Mouse (Mus musculus): ENCODE measurements around the gene Nfam1.

GRCm38 (mm10) chr15:82982724-82983415 is 50.2 kb downstream of the Nfam1 start:
- no peak for TF ChIP-seq CTCF (IDR thresholded peaks at IDR 0.05; ENCODE audit: insufficient read depth, low read length)
- TF ChIP-seq POLR2A (IDR thresholded peaks at IDR 0.05; ENCODE audit: borderline replicate concordance, extremely low read depth, low read depth, low read length) = no peak
